Mouse (Mus musculus): ENCODE results near the gene Nkx1-2. TPM values are rescaled to one million over a fixed set of nuclear protein-coding genes. Genes with fewer than 3 reads are reported as not detected.
A peak's percentile ranks its signal among the peaks of the same experiment; 100 is the strongest.

Gene Nkx1-2
- polyA plus RNA-seq, 1 experiment: not detected

- WGBS: 39% methylated on average over 12 of the region's 12 CpGs
- H3K27ac ChIP-seq (ENCODE audit: insufficient read depth, low read depth, low read length): no peak overlapping the region
- no peaks in the 10 kb centered on the region for H3K4me1 ChIP-seq (ENCODE audit: control insufficient read depth, insufficient read depth, low read length)
- H3K36me3 ChIP-seq (ENCODE audit: control insufficient read depth, insufficient read depth, low read length): no peaks in the 10 kb centered on the region
- no peak overlapping the region for H3K4me3 ChIP-seq (ENCODE audit: insufficient read depth, low read depth, low read length)
- DNase-seq: no peak
- TF ChIP-seq POLR2A (IDR thresholded peaks at IDR 0.05; ENCODE audit: low read depth, low read length) (no peak), CTCF (conservative IDR thresholded peaks at IDR 0.05; ENCODE audit: insufficient read depth, insufficient read length, low read depth, low read length) (no peak)
- H3K27me3 ChIP-seq (replicated peaks; ENCODE audit: control insufficient read depth, insufficient read depth, low read length): no peaks in the 10 kb centered on the region
Observed at GRCm38 (mm10) chr7:132637292-132637691, 37.9 kb upstream of the Nkx1-2 start.

GRCm38 (mm10) chr7:132631313-132631712 lies 31.9 kb upstream of the Nkx1-2 start:
- no peak overlapping the region for H3K4me3 ChIP-seq (ENCODE audit: insufficient read depth, low read depth, low read length)
- TF ChIP-seq CTCF (conservative IDR thresholded peaks at IDR 0.05; ENCODE audit: insufficient read depth, insufficient read length, low read depth, low read length) (no peak), POLR2A (IDR thresholded peaks at IDR 0.05; ENCODE audit: low read depth, low read length) (no peak)

GRCm38 (mm10) chr7:132627448-132627847 lies 28.0 kb upstream of the Nkx1-2 start:
- Histone ChIP-seq H3K27me3 (replicated peaks; ENCODE audit: control insufficient read depth, insufficient read depth, low read length) (no peaks in the 10 kb centered on the region), H3K4me1 (ENCODE audit: control insufficient read depth, insufficient read depth, low read length) (no peaks in the 10 kb centered on the region), H3K4me3 (ENCODE audit: insufficient read depth, low read depth, low read length) (no peak overlapping the region), H3K27ac (ENCODE audit: insufficient read depth, low read depth, low read length) (no peak overlapping the region), H3K36me3 (ENCODE audit: control insufficient read depth, insufficient read depth, low read length) (no peaks in the 10 kb centered on the region)
- 67% methylated on average over 3 of the region's 3 CpGs for WGBS
- TF ChIP-seq POLR2A (IDR thresholded peaks at IDR 0.05; ENCODE audit: low read depth, low read length) (no peak), CTCF (conservative IDR thresholded peaks at IDR 0.05; ENCODE audit: insufficient read depth, insufficient read length, low read depth, low read length) (no peak)
- DNase-seq: no peak

More at GRCm38 (mm10) chr7:132631313-132631712, 31.9 kb upstream of the Nkx1-2 start:
- no peak overlapping the region for H3K27ac ChIP-seq (ENCODE audit: insufficient read depth, low read depth, low read length)
- H3K27me3 ChIP-seq (replicated peaks; ENCODE audit: control insufficient read depth, insufficient read depth, low read length): no peaks in the 10 kb centered on the region
- no peaks in the 10 kb centered on the region for H3K36me3 ChIP-seq (ENCODE audit: control insufficient read depth, insufficient read depth, low read length)
- WGBS: 79% methylated on average over 11 of the region's 11 CpGs
- DNase-seq: no peak
- no peaks in the 10 kb centered on the region for H3K4me1 ChIP-seq (ENCODE audit: control insufficient read depth, insufficient read depth, low read length)

- WGBS: 61% methylated on average over 4 of the region's 4 CpGs
- TF ChIP-seq CTCF (conservative IDR thresholded peaks at IDR 0.05; ENCODE audit: insufficient read depth, insufficient read length, low read depth, low read length): no peak
- no peak for TF ChIP-seq POLR2A (IDR thresholded peaks at IDR 0.05; ENCODE audit: low read depth, low read length)
- H3K27me3 ChIP-seq (replicated peaks; ENCODE audit: control insufficient read depth, insufficient read depth, low read length): no peaks in the 10 kb centered on the region
Observed at GRCm38 (mm10) chr7:132626174-132626573, 26.7 kb upstream of the Nkx1-2 start.

GRCm38 (mm10) chr7:132624161-132624560 lies 24.7 kb upstream of the Nkx1-2 start:
- no peaks in the 10 kb centered on the region for H3K4me1 ChIP-seq (ENCODE audit: control insufficient read depth, insufficient read depth, low read length)
- 39% methylated on average over 10 of the region's 10 CpGs for WGBS
- peak; percentile 48 for DNase-seq

More at GRCm38 (mm10) chr7:132626174-132626573, 26.7 kb upstream of the Nkx1-2 start:
- no peaks in the 10 kb centered on the region for H3K4me1 ChIP-seq (ENCODE audit: control insufficient read depth, insufficient read depth, low read length)
- no peak for DNase-seq
- H3K36me3 ChIP-seq (ENCODE audit: control insufficient read depth, insufficient read depth, low read length): no peaks in the 10 kb centered on the region
- no peak overlapping the region for H3K27ac ChIP-seq (ENCODE audit: insufficient read depth, low read depth, low read length)
- no peak overlapping the region for H3K4me3 ChIP-seq (ENCODE audit: insufficient read depth, low read depth, low read length)

GRCm38 (mm10) chr7:132619975-132620918 lies 20.8 kb upstream of the Nkx1-2 start:
- peak; percentile 22; the same call in 1 of the 2 replicates for TF ChIP-seq CTCF (conservative IDR thresholded peaks at IDR 0.05; ENCODE audit: insufficient read depth, insufficient read length, low read depth, low read length)
- no peak for TF ChIP-seq POLR2A (IDR thresholded peaks at IDR 0.05; ENCODE audit: low read depth, low read length)
- H3K27me3 ChIP-seq (replicated peaks; ENCODE audit: control insufficient read depth, insufficient read depth, low read length): no peaks in the 10 kb centered on the region
- no peaks in the 10 kb centered on the region for H3K4me1 ChIP-seq (ENCODE audit: control insufficient read depth, insufficient read depth, low read length)
- H3K27ac ChIP-seq (ENCODE audit: insufficient read depth, low read depth, low read length): no peak overlapping the region
- peak; percentile 80 for DNase-seq
- no peak overlapping the region for H3K4me3 ChIP-seq (ENCODE audit: insufficient read depth, low read depth, low read length)
- no peaks in the 10 kb centered on the region for H3K36me3 ChIP-seq (ENCODE audit: control insufficient read depth, insufficient read depth, low read length)
- WGBS: 87% methylated on average over 15 of the region's 15 CpGs

More at GRCm38 (mm10) chr7:132624161-132624560, 24.7 kb upstream of the Nkx1-2 start:
- H3K27ac ChIP-seq (ENCODE audit: insufficient read depth, low read depth, low read length): no peak overlapping the region
- H3K36me3 ChIP-seq (ENCODE audit: control insufficient read depth, insufficient read depth, low read length): no peaks in the 10 kb centered on the region
- TF ChIP-seq POLR2A (IDR thresholded peaks at IDR 0.05; ENCODE audit: low read depth, low read length) (no peak), CTCF (conservative IDR thresholded peaks at IDR 0.05; ENCODE audit: insufficient read depth, insufficient read length, low read depth, low read length) (no peak)
- no peak overlapping the region for H3K4me3 ChIP-seq (ENCODE audit: insufficient read depth, low read depth, low read length)
- H3K27me3 ChIP-seq (replicated peaks; ENCODE audit: control insufficient read depth, insufficient read depth, low read length): no peaks in the 10 kb centered on the region

GRCm38 (mm10) chr7:132619549-132619948 lies 20.1 kb upstream of the Nkx1-2 start:
- 92% methylated on average over 8 of the region's 8 CpGs for whole genome bisulfite sequencing
- Histone ChIP-seq H3K4me3 (ENCODE audit: insufficient read depth, low read depth, low read length) (no peak overlapping the region), H3K36me3 (ENCODE audit: control insufficient read depth, insufficient read depth, low read length) (no peaks in the 10 kb centered on the region), H3K4me1 (ENCODE audit: control insufficient read depth, insufficient read depth, low read length) (no peaks in the 10 kb centered on the region), H3K27me3 (replicated peaks; ENCODE audit: control insufficient read depth, insufficient read depth, low read length) (no peaks in the 10 kb centered on the region), H3K27ac (ENCODE audit: insufficient read depth, low read depth, low read length) (no peak overlapping the region)
- no peak for TF ChIP-seq POLR2A (IDR thresholded peaks at IDR 0.05; ENCODE audit: low read depth, low read length)
- TF ChIP-seq CTCF (conservative IDR thresholded peaks at IDR 0.05; ENCODE audit: insufficient read depth, insufficient read length, low read depth, low read length): no peak
- no peak for DNase-seq
